Mouse (Mus musculus): ENCODE measurements around the gene March6. TPM values are rescaled to one million over a fixed set of nuclear protein-coding genes. Genes with fewer than 3 reads are reported as not detected.

Gene March6
- polyA plus RNA-seq, 1 experiment = 23.8 TPM

GRCm38 (mm10) chr15:31447121-31447520 is 83.7 kb downstream of the March6 start:
- Histone ChIP-seq H3K4me3 (replicated peaks; ENCODE audit: extremely low read depth, low read depth, low read length) (no peak overlapping the region), H3K4me1 (ENCODE audit: control insufficient read depth, insufficient read depth, low read length) (peaks cover 4% of the 10 kb centered on the region)
- DNase-seq = no peak
- no peak for TF ChIP-seq POLR2A (IDR thresholded peaks at IDR 0.05; ENCODE audit: borderline replicate concordance, extremely low read depth, low read depth, low read length)
- TF ChIP-seq CTCF (IDR thresholded peaks at IDR 0.05; ENCODE audit: insufficient read depth, low read length) = peak; percentile 9; the same call in 1 of the 2 replicates
- WGBS = 29% methylated on average over 7 of the region's 7 CpGs

DNA sequence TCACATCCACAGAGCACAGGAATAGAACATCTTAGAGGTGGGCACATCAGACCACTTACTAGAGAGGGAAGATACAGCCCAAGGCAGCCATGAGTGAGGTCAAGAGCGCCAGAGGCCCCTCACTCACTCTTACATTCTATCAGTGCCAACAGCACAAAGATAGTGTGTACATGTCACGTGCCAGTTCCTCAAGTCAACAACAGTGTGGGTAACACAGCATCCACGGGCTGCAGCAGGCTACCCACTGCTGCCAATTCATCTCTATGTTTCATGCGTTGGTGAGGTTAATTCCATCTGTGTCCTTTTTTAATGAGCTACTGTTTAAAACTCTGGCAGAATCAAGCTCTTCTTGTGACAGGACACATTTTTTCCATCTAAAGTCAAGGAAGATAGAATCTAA is 88.2 kb downstream of the March6 start:
- no peak for DNase-seq
- WGBS = 94% methylated on average over 4 of the region's 4 CpGs

GRCm38 (mm10) chr15:31441996-31442395 is 88.9 kb downstream of the March6 start:
- H3K4me3 ChIP-seq (replicated peaks; ENCODE audit: extremely low read depth, low read depth, low read length) = no peak overlapping the region
- TF ChIP-seq CTCF (IDR thresholded peaks at IDR 0.05; ENCODE audit: insufficient read depth, low read length) (no peak), POLR2A (IDR thresholded peaks at IDR 0.05; ENCODE audit: borderline replicate concordance, extremely low read depth, low read depth, low read length) (no peak)
- peaks cover 2% of the 10 kb centered on the region for H3K4me1 ChIP-seq (ENCODE audit: control insufficient read depth, insufficient read depth, low read length)
- DNase-seq = no peak
- WGBS = 65% methylated on average over 6 of the region's 6 CpGs

More for the DNA sequence above, 88.2 kb downstream of the March6 start:
- H3K4me3 ChIP-seq (replicated peaks; ENCODE audit: extremely low read depth, low read depth, low read length) = no peak overlapping the region
- no peak for TF ChIP-seq POLR2A (IDR thresholded peaks at IDR 0.05; ENCODE audit: borderline replicate concordance, extremely low read depth, low read depth, low read length)
- TF ChIP-seq CTCF (IDR thresholded peaks at IDR 0.05; ENCODE audit: insufficient read depth, low read length) = no peak
- peaks cover 4% of the 10 kb centered on the region for H3K4me1 ChIP-seq (ENCODE audit: control insufficient read depth, insufficient read depth, low read length)

DNA sequence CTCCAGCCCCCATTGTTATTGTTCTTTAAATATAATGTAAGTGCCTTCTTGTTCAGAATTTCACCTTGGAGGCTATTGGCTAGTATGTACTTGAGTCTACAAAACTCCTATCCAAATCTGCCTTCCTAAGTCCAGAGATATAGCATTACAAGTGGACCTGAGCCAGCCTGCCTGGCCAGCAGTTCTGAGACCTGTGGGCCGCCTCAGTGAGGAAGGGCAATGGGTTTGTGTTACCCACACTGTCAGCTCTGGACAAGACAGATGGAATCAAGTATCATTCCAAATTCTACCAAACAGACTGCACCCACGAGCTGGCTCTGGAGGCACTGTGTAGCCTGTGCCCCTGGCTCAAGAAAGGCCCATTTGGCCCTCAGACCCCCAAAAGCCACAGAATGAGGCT is 94.0 kb downstream of the March6 start:
- TF ChIP-seq CTCF (IDR thresholded peaks at IDR 0.05; ENCODE audit: insufficient read depth, low read length) (no peak), POLR2A (IDR thresholded peaks at IDR 0.05; ENCODE audit: borderline replicate concordance, extremely low read depth, low read depth, low read length) (no peak)
- 85% methylated on average over 2 of the region's 2 CpGs for WGBS
- H3K4me1 ChIP-seq (ENCODE audit: control insufficient read depth, insufficient read depth, low read length) = no peaks in the 10 kb centered on the region
- H3K4me3 ChIP-seq (replicated peaks; ENCODE audit: extremely low read depth, low read depth, low read length) = no peak overlapping the region
- DNase-seq = no peak

GRCm38 (mm10) chr15:31436083-31436482 is 94.8 kb downstream of the March6 start:
- Histone ChIP-seq H3K4me3 (replicated peaks; ENCODE audit: extremely low read depth, low read depth, low read length) (no peak overlapping the region), H3K4me1 (ENCODE audit: control insufficient read depth, insufficient read depth, low read length) (no peaks in the 10 kb centered on the region)
- DNase-seq = no peak
- 29% methylated on average over 1 of the region's 1 CpGs for WGBS
- no peak for TF ChIP-seq CTCF (IDR thresholded peaks at IDR 0.05; ENCODE audit: insufficient read depth, low read length)
- no peak for TF ChIP-seq POLR2A (IDR thresholded peaks at IDR 0.05; ENCODE audit: borderline replicate concordance, extremely low read depth, low read depth, low read length)

DNA sequence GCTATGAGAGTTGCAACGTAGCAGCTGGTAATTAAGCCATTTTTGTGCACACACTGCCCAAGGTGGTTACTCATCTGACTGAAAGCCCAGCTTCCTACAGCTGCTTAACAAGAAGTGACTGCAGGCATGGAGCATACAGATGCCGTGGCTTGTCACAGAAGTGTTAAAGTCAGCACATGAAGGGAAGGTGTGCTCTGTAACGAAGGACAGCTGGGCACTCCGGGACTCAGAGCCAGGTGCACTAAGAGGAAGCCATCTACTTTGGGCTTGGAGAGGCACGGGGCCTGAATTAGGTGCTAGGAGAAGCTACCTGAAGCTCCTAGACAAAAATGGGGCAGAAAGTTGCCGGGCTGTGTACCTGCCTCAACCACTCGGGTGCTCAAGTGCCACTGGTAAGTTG is 97.1 kb downstream of the March6 start:
- TF ChIP-seq POLR2A (IDR thresholded peaks at IDR 0.05; ENCODE audit: borderline replicate concordance, extremely low read depth, low read depth, low read length) (no peak), CTCF (IDR thresholded peaks at IDR 0.05; ENCODE audit: insufficient read depth, low read length) (no peak)
- no peak for DNase-seq
- WGBS = 70% methylated on average over 7 of the region's 7 CpGs
- no peaks in the 10 kb centered on the region for H3K4me1 ChIP-seq (ENCODE audit: control insufficient read depth, insufficient read depth, low read length)
- no peak overlapping the region for H3K4me3 ChIP-seq (replicated peaks; ENCODE audit: extremely low read depth, low read depth, low read length)

DNA sequence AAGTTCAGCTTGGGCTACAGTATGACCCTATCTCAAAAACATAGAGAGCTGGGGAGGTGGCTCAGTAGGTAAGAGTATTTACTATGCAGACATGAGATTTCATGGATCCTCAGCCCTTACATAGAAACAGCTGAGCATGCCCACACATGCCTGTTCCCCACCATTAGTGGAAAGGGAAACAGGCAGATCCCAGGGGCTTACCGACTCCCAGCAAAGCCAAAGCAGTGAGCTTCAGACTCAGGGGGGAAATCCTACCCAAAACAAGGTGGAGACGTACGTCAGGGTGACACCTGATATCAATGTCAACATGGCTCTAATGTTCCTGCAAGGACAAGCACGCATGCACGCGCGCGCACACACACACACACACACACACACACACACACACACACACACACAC is 99.0 kb downstream of the March6 start:
- WGBS = 79% methylated on average over 8 of the region's 8 CpGs
- no peak for TF ChIP-seq CTCF (IDR thresholded peaks at IDR 0.05; ENCODE audit: insufficient read depth, low read length)
- TF ChIP-seq POLR2A (IDR thresholded peaks at IDR 0.05; ENCODE audit: borderline replicate concordance, extremely low read depth, low read depth, low read length) = no peak

GRCm38 (mm10) chr15:31430014-31430413 is 100.8 kb downstream of the March6 start:
- TF ChIP-seq POLR2A (IDR thresholded peaks at IDR 0.05; ENCODE audit: borderline replicate concordance, extremely low read depth, low read depth, low read length) = no peak
- TF ChIP-seq CTCF (IDR thresholded peaks at IDR 0.05; ENCODE audit: insufficient read depth, low read length) = no peak

More for the DNA sequence above, 99.0 kb downstream of the March6 start:
- no peak for DNase-seq
- Histone ChIP-seq H3K4me3 (replicated peaks; ENCODE audit: extremely low read depth, low read depth, low read length) (no peak overlapping the region), H3K4me1 (ENCODE audit: control insufficient read depth, insufficient read depth, low read length) (no peaks in the 10 kb centered on the region)

DNA sequence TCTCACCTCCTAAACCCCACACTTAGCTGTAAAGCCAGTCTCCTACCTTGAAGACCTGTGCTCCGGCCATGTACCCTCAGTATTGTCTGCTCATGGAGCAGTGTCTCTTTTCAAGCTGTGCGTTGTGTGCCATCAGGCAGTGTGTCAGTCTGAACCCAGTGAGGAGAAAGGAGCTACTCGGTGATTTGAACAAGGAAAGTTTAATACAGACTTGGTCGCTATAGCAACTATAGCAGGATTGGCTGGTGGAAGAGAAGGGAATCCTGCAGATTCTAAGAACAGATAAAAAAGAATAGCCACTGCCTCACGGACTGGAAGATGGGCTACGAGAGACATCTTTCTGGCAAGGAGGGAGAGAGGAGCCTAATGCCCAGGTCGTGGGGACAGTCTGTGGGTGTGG is 101.4 kb downstream of the March6 start:
- 77% methylated on average over 7 of the region's 7 CpGs for WGBS
- no peaks in the 10 kb centered on the region for H3K4me1 ChIP-seq (ENCODE audit: control insufficient read depth, insufficient read depth, low read length)
- TF ChIP-seq POLR2A (IDR thresholded peaks at IDR 0.05; ENCODE audit: borderline replicate concordance, extremely low read depth, low read depth, low read length) (no peak), CTCF (IDR thresholded peaks at IDR 0.05; ENCODE audit: insufficient read depth, low read length) (no peak)
- H3K4me3 ChIP-seq (replicated peaks; ENCODE audit: extremely low read depth, low read depth, low read length) = no peak overlapping the region
- DNase-seq = no peak

More at GRCm38 (mm10) chr15:31430014-31430413, 100.8 kb downstream of the March6 start:
- Histone ChIP-seq H3K4me3 (replicated peaks; ENCODE audit: extremely low read depth, low read depth, low read length) (no peak overlapping the region), H3K4me1 (ENCODE audit: control insufficient read depth, insufficient read depth, low read length) (no peaks in the 10 kb centered on the region)
- DNase-seq = no peak
- 83% methylated on average over 2 of the region's 2 CpGs for WGBS

DNA sequence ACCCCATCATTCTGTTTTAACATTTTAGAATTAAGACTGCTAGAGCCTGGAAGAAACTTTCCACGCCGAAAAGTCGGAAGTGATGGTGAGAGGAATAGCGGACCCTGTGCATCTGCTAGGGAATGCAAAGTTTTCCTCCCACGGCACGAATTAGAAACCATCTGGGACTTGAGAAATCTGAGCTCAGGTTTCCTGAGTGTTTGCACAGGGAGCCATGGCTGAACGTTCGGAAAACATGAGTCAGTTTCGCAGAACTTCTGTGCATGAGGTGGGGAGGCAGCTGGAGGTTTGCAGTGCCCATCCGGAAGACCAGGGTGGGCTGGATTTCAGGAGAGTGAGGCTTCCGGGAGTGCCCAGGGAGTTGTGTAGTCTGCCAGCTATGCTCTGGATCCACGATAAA is 102.3 kb downstream of the March6 start:
- no peak for DNase-seq
- WGBS = 61% methylated on average over 12 of the region's 12 CpGs
- no peaks in the 10 kb centered on the region for H3K4me1 ChIP-seq (ENCODE audit: control insufficient read depth, insufficient read depth, low read length)
- TF ChIP-seq POLR2A (IDR thresholded peaks at IDR 0.05; ENCODE audit: borderline replicate concordance, extremely low read depth, low read depth, low read length) = no peak
- TF ChIP-seq CTCF (IDR thresholded peaks at IDR 0.05; ENCODE audit: insufficient read depth, low read length) = no peak
- H3K4me3 ChIP-seq (replicated peaks; ENCODE audit: extremely low read depth, low read depth, low read length) = no peak overlapping the region

All from lung, adult 2 months (tissue).